Mouse (Mus musculus) myocyte (in vitro differentiated cells): ENCODE results near the gene Cacnb3. TPM values are rescaled to one million over a fixed set of nuclear protein-coding genes. Genes with fewer than 3 reads are reported as not detected.

ENCODE experiments used
- H3K27me3 ChIP-seq: one replicate; pipeline ENCODE4 v1.6.1; 2011; ENCODE audit not compliant: control insufficient read depth, insufficient read depth, insufficient read length
- H3K36me3 ChIP-seq: one replicate; pipeline ENCODE4 v1.6.1; 2011; ENCODE audit not compliant: control insufficient read depth, insufficient read depth
- H3K4me2 ChIP-seq: one replicate; pipeline ENCODE4 v1.6.1; 2011; ENCODE audit warnings: low read depth, control low read depth
- H3K4me3 ChIP-seq: one replicate; pipeline ENCODE4 v1.5.1; 2011; ENCODE audit warnings: mild to moderate bottlenecking, control low read depth, moderate library complexity
- H3K79me2 ChIP-seq: one replicate; pipeline ENCODE4 v1.6.1; 2011; ENCODE audit not compliant: control insufficient read depth, insufficient read depth
- H3ac ChIP-seq: one replicate; pipeline ENCODE4 v1.6.1; 2011; ENCODE audit not compliant: control insufficient read depth, insufficient read length
- CEBPB ChIP-seq: IDR thresholded peaks from 2 replicates; pipeline ENCODE4 v1.6.1; 2011; ENCODE audit warnings: mild to moderate bottlenecking, moderate library complexity; ENCODE audit not compliant: poor library complexity, insufficient read depth, severe bottlenecking
- E2F4 ChIP-seq: IDR thresholded peaks from one replicate; pipeline ENCODE4 v1.6.1; 2011; ENCODE audit warnings: mild to moderate bottlenecking, control low read depth, moderate library complexity; ENCODE audit not compliant: insufficient read depth
- MAX ChIP-seq: IDR thresholded peaks from one replicate; pipeline ENCODE4 v1.6.1; 2011; ENCODE audit warnings: low read depth, mild to moderate bottlenecking, control low read depth
- MYOD1 ChIP-seq, 3 experiments: IDR thresholded peaks; one replicate each; pipeline ENCODE4 v1.6.1; 2011; ENCODE audit warnings: control low read depth in 2 of 3, low read depth in 2 of 3, mild to moderate bottlenecking in 2 of 3, moderate library complexity in 1 of 3; ENCODE audit not compliant: insufficient read length in 2 of 3, control insufficient read depth in 1 of 3
- MYOG ChIP-seq, 3 experiments: IDR thresholded peaks; one replicate each; pipeline ENCODE4 v1.6.1; 2011; ENCODE audit warnings: control low read depth in 2 of 3, low read depth in 2 of 3, mild to moderate bottlenecking in 2 of 3; ENCODE audit not compliant: insufficient read length in 2 of 3, control insufficient read depth in 1 of 3, insufficient read depth in 1 of 3
- POLR2A ChIP-seq: IDR thresholded peaks from one replicate; pipeline ENCODE4 v1.6.1; 2011; ENCODE audit warnings: low read depth, mild to moderate bottlenecking, control low read depth, moderate library complexity; ENCODE audit not compliant: insufficient read length
- POLR2AphosphoS2 ChIP-seq: IDR thresholded peaks from one replicate; pipeline ENCODE4 v1.6.1; 2011; ENCODE audit warnings: low read depth, control low read depth; ENCODE audit not compliant: insufficient read length
- REST ChIP-seq: IDR thresholded peaks from one replicate; pipeline ENCODE4 v1.6.1; 2011; ENCODE audit warnings: mild to moderate bottlenecking, control low read depth, moderate library complexity; ENCODE audit not compliant: insufficient read depth, insufficient read length
- SRF ChIP-seq: IDR thresholded peaks from one replicate; pipeline ENCODE4 v1.6.1; 2011; ENCODE audit warnings: low read depth; ENCODE audit not compliant: control insufficient read depth, insufficient read length
- TCF12 ChIP-seq: IDR thresholded peaks from one replicate; pipeline ENCODE4 v1.6.1; 2011; ENCODE audit warnings: mild to moderate bottlenecking, control low read depth; ENCODE audit not compliant: poor library complexity, insufficient read depth, severe bottlenecking
- TCF3 ChIP-seq: IDR thresholded peaks from one replicate; pipeline ENCODE4 v1.6.1; 2011; ENCODE audit warnings: low read depth, control low read depth; ENCODE audit not compliant: insufficient read length
- USF1 ChIP-seq: IDR thresholded peaks from one replicate; pipeline ENCODE4 v1.6.1; 2011; ENCODE audit warnings: low read depth, mild to moderate bottlenecking, control low read depth, moderate library complexity
- polyA plus RNA-seq: library from polyadenylated mRNA; unstranded; fragments of >200 nt; fragmentation: generic; extraction: Trizol; gene quantifications from one replicate; pipeline ENCODE4 v1.2.1, GENCODE M21; 2012; ENCODE audit warnings: missing spikeins

The Cacnb3 gene
- polyA plus RNA-seq, 1 experiment, result 80.8 TPM

- Histone ChIP-seq H3ac (no peak overlapping the region), H3K4me3 (no peak overlapping the region), H3K36me3 (no peaks in the 10 kb centered on the region), H3K79me2 (no peaks in the 10 kb centered on the region), H3K27me3 (no peaks in the 10 kb centered on the region), H3K4me2 (no peak overlapping the region)
- TF ChIP-seq MAX (no peak), MYOG (IDR thresholded peaks at IDR 0.05; ENCODE audit: control insufficient read depth in 1 of 3, insufficient read depth in 1 of 3, insufficient read length in 2 of 3, low read depth in 2 of 3) (no peak), REST (no peak), POLR2A (no peak), POLR2AphosphoS2 (no peak), TCF3 (no peak), USF1 (no peak), MYOD1 (IDR thresholded peaks at IDR 0.05; ENCODE audit: control insufficient read depth in 1 of 3, insufficient read length in 2 of 3, low read depth in 2 of 3) (no peak), TCF12 (no peak), E2F4 (no peak), SRF (no peak), CEBPB (no peak)
Observed at GRCm38 (mm10) chr15:98689682-98690081, 59.0 kb downstream of the Cacnb3 start.

- TF ChIP-seq MAX (no peak), MYOD1 (IDR thresholded peaks at IDR 0.05; ENCODE audit: control insufficient read depth in 1 of 3, insufficient read length in 2 of 3, low read depth in 2 of 3) (peak in 2 of 3 experiments; percentile 38 to 77), TCF3 (no peak), POLR2A (no peak), TCF12 (no peak), POLR2AphosphoS2 (no peak), USF1 (no peak), E2F4 (no peak), CEBPB (no peak), SRF (no peak), MYOG (IDR thresholded peaks at IDR 0.05; ENCODE audit: control insufficient read depth in 1 of 3, insufficient read depth in 1 of 3, insufficient read length in 2 of 3, low read depth in 2 of 3) (peak in 1 of 3 experiments; percentile 60), REST (no peak)
- Histone ChIP-seq H3K36me3 (no peaks in the 10 kb centered on the region), H3K4me2 (peak overlapping the region; percentile 59), H3K4me3 (no peak overlapping the region), H3ac (no peak overlapping the region), H3K27me3 (no peaks in the 10 kb centered on the region), H3K79me2 (no peaks in the 10 kb centered on the region)
Observed at GRCm38 (mm10) chr15:98691486-98692147, 61.0 kb downstream of the Cacnb3 start.

GRCm38 (mm10) chr15:98692171-98692715, 61.6 kb downstream of the Cacnb3 start:
- no peaks in the 10 kb centered on the region for H3K27me3 ChIP-seq
- H3K4me3 ChIP-seq, result no peak overlapping the region
- H3K4me2 ChIP-seq, result peak overlapping the region; percentile 59
- H3K36me3 ChIP-seq, result no peaks in the 10 kb centered on the region
- no peak for TF ChIP-seq MAX
- no peak for TF ChIP-seq POLR2A
- TF ChIP-seq E2F4, result no peak
- TF ChIP-seq REST, result no peak
- TF ChIP-seq USF1, result no peak
- no peak for TF ChIP-seq MYOG (IDR thresholded peaks at IDR 0.05; ENCODE audit: control insufficient read depth in 1 of 3, insufficient read depth in 1 of 3, insufficient read length in 2 of 3, low read depth in 2 of 3)
- no peak for TF ChIP-seq TCF12
- TF ChIP-seq SRF, result no peak
- no peak for TF ChIP-seq TCF3
- no peak for TF ChIP-seq POLR2AphosphoS2
- TF ChIP-seq MYOD1 (IDR thresholded peaks at IDR 0.05; ENCODE audit: control insufficient read depth in 1 of 3, insufficient read length in 2 of 3, low read depth in 2 of 3), result no peak
- no peak for TF ChIP-seq CEBPB
- H3K79me2 ChIP-seq, result no peaks in the 10 kb centered on the region
- H3ac ChIP-seq, result no peak overlapping the region

Other genes starting within 250 kb of the Cacnb3 start
- not detected for gene Olfr283, start 249.9 kb upstream of the Cacnb3 start, polyA plus RNA-seq
- not detected for gene Olfr282, start 199.6 kb upstream of the Cacnb3 start, polyA plus RNA-seq
- not detected for gene Olfr281, start 178.3 kb upstream of the Cacnb3 start, polyA plus RNA-seq
- gene OR5BS1P, start 160.9 kb upstream of the Cacnb3 start, polyA plus RNA-seq, result not detected
- gene Lalba, start 148.1 kb upstream of the Cacnb3 start, polyA plus RNA-seq, result not detected
- not detected for gene Olfr279, start 138.4 kb upstream of the Cacnb3 start, polyA plus RNA-seq
- gene Kansl2, start 96.6 kb upstream of the Cacnb3 start, polyA plus RNA-seq, result 109 TPM
- 12.6 TPM for gene Ccnt1, start 59.9 kb upstream of the Cacnb3 start, polyA plus RNA-seq
- 0.10 TPM for gene 4930415O20Rik, start 59.8 kb upstream of the Cacnb3 start, polyA plus RNA-seq
- gene Adcy6, start 20.8 kb upstream of the Cacnb3 start, polyA plus RNA-seq, result 32.4 TPM
- gene Ddx23, start 32.1 kb downstream of the Cacnb3 start, polyA plus RNA-seq, result 102 TPM
- gene Rnd1, start 46.6 kb downstream of the Cacnb3 start, polyA plus RNA-seq, result 14.4 TPM
- 2.4 TPM for gene Ccdc65, start 77.4 kb downstream of the Cacnb3 start, polyA plus RNA-seq
- gene Fkbp11, start 97.4 kb downstream of the Cacnb3 start, polyA plus RNA-seq, result 52.9 TPM
- gene Arf3, start 132.4 kb downstream of the Cacnb3 start, polyA plus RNA-seq, result 72.0 TPM
- gene Wnt10b, start 147.3 kb downstream of the Cacnb3 start, polyA plus RNA-seq, result 3.3 TPM
- gene Wnt1, start 159.0 kb downstream of the Cacnb3 start, polyA plus RNA-seq, result 0.06 TPM
- gene Ddn, start 178.7 kb downstream of the Cacnb3 start, polyA plus RNA-seq, result 0.11 TPM
- 99.7 TPM for gene Prkag1, start 200.7 kb downstream of the Cacnb3 start, polyA plus RNA-seq
- 27.1 TPM for gene Kmt2d, start 240.4 kb downstream of the Cacnb3 start, polyA plus RNA-seq